Mouse (Mus musculus): ENCODE results near the gene Zfp386. TPM values are rescaled to one million over a fixed set of nuclear protein-coding genes. Genes with fewer than 3 reads are reported as not detected.

Zfp386 gene
- 34.8 TPM for polyA plus RNA-seq (2015; fragmentation: Illumina TruSeq; extraction: RNeasy Lipid Tissue Mini Kit (QIAGEN cat#74804); ENCODE audit: low read depth, low replicate concordance)

DNA sequence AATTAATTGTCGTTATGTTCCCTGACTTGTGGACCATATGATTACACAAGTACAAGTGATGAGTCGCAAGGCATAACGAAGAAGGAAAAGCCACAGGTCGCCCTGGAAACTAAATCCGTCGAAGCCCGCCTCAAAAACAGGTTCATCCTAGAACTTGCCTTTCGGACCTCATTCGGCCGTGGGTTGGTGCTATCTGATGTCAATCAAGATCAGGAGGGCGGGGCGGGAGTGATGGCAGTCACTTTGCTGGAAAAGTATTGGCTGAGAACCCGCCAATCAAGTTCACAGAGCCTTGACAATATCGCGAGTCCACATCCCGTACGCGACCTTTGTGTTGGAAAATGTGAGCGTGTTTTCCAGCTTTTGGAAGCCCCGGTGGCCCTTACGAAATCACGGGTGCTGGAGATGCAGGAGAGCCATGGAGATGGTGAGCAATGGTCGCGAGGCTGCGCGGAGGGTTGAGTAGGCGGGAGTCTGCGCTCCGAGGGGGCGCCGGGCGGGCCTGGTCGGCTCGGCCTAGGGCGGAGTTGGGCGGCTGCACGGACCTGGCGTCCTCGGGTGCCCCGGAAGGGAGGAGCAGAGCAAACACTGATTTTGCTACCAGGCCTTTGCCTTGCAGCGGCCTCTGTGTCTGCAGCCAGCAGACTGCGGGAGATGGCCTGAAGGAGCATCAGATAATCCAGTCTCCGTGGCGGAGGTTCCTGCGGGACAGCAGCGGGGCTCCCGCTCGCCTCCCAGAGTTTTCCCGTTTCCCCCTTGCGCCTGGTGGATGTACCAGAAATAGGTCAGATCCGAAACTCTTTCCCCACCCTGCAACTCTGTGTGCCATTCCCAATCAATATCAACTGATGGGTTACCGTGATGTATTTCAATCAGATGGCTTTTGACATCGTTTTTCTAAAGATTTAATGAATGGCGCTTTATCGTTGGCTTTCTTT is at the start of gene Zfp386:
Zfp386 (plus strand) TSS at position 285 of the 938 bp plus-strand sequence.

DNA sequence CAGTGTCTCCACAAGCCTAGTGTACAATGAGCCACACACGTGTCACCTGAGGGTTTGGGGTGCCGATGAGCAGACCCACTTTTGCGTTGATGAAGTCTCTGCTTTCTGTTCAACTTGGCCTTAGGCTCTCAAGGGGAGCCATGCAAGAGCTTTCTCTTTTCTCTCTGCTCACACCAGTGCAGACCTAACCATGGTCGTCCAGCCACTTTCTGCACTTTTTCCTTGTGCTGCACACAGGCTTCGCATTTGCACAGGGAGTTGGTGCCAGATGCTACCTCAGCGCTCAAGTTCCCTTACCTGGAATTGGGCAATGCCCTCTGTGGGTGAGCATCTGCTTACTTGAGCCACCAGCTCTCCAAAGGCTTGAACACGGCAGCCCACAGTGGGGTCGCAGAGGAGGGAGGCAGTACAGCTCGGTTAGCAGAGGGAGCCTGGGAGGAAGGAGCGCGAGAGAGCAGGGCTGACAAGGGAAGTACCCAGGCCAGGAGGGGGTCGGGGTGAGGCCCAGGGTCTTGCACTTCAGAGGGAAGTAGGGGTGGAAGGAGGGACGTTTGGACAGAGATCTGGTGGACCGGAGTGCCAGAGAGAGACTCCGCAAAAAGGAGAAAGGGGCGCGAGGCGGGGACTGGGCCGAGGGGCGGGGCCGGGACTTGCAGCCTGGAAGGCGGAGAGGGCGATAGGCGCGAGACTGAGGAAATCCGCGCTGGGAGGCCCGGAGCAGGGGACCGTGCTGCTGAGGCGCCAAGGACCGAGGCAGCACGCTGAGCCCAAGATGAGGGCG is 29.7 kb downstream of the Zfp386 start, which contains the start of gene Vipr2:
Vipr2 (plus strand) TSS at position 653 of the 781 bp plus-strand sequence.

Other genes starting within 250 kb of the Zfp386 start
- gene Vipr2, start 30.0 kb downstream of the Zfp386 start, polyA plus RNA-seq (2015; fragmentation: Illumina TruSeq; extraction: RNeasy Lipid Tissue Mini Kit (QIAGEN cat#74804); ENCODE audit: low read depth, low replicate concordance) = 2.7 TPM
- gene Wdr60, start 215.3 kb downstream of the Zfp386 start, polyA plus RNA-seq (2015; fragmentation: Illumina TruSeq; extraction: RNeasy Lipid Tissue Mini Kit (QIAGEN cat#74804); ENCODE audit: low read depth, low replicate concordance) = 17.6 TPM
- gene Gm11027, start 227.7 kb downstream of the Zfp386 start, polyA plus RNA-seq (2015; fragmentation: Illumina TruSeq; extraction: RNeasy Lipid Tissue Mini Kit (QIAGEN cat#74804); ENCODE audit: low read depth, low replicate concordance) = not detected
- 28.2 TPM for gene Esyt2, start 233.5 kb downstream of the Zfp386 start, polyA plus RNA-seq (2015; fragmentation: Illumina TruSeq; extraction: RNeasy Lipid Tissue Mini Kit (QIAGEN cat#74804); ENCODE audit: low read depth, low replicate concordance)